Mouse (Mus musculus) heart, adult 2 months (tissue): ENCODE measurements around the gene Fyn.

Source experiments
- EP300 ChIP-seq: fragments of 200-500 bp; IDR thresholded peaks from 2 replicates; pipeline ENCODE4 v1.6.1; 2011; ENCODE audit warnings: low read depth, low read length, control low read depth; ENCODE audit not compliant: insufficient read depth
- POLR2A ChIP-seq: fragments of 200-500 bp; IDR thresholded peaks from 2 replicates; pipeline ENCODE4 v1.6.1; 2011; ENCODE audit warnings: mild to moderate bottlenecking, low read depth, low read length, control low read depth; ENCODE audit not compliant: insufficient read depth

DNA sequence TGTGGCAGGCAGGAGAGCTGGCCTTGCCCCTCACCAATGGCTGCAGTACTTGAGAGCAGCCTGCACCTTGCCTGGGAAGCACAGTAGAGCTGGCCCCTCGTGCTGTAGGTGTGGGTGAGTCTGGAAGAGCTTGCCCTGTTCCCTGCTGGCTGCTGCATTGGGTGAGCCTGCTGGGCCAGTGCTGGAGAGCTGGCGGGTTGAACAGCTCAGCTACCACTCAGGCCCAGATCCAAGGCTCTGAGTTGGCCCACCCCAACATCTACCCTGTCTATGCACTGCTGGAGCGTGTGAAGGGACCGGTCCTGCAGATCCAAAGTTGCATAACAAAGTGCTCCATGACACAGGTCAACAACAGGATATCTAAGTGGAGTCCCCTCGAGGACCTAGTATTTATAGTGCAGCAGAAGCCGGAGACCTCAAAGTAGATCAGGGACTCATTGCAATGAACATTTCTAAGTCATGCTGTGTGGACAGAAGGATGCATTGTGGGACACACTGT, 41.5 kb downstream of the Fyn start:
- TF ChIP-seq POLR2A: no peak
- 0 out of 2 replicates have a peak, but pooled peaks have one; percentile 60 for TF ChIP-seq EP300
